In the genomic region with DNA sequence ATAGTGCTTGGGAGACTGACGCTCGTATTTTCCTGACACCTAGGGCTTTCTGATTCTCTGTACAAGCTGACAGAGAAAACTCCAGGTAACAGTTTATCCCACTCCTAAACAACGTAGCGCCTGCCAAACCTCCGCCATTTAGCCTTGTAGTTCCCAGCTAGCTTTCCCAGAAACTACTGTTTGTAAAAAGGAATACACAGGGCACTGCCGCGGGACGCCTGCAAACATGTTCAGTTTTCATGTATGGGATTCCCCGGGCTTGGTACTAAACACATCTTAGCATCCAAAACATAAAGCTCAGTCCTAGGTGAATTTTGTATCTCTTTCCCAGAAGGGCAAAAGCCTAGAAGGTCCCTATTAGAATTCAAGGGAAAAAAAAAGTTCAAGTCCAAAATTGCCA, we compare ENCODE assay signal across 8 mouse cellular contexts. TPM values are rescaled to one million over a fixed set of nuclear protein-coding genes. Genes with fewer than 3 reads are reported as not detected.
A peak's percentile ranks its signal among the peaks of the same experiment; 100 is the strongest.
DNase-seq lines count a peak whose midpoint lies in the region; ATAC-seq and TF ChIP-seq lines count a peak whose summit lies in the region.

No protein-coding gene starts in this region.

- no peak for DNase-seq in kidney, adult 8-10 months
- DNase-seq in embryonic facial prominence, embryonic 14.5 days (ENCODE audit: low spot score), result no peak
- no peak for DNase-seq in cerebellum, adult 9-11 months
- DNase-seq in thymus, postnatal 0 days (ENCODE audit: low spot score), result no peak
- no peak for DNase-seq in right cerebral cortex, postnatal 25 days

- no peak overlapping the region for H3K4me3 ChIP-seq in kidney, embryonic 16.5 days (ENCODE audit: low read length)
- H3K4me3 ChIP-seq in embryonic facial prominence, embryonic 14.5 days (ENCODE audit: low read depth, low read length), result peak overlapping the region; percentile 52
- H3K4me3 ChIP-seq in intestine, embryonic 16.5 days (ENCODE audit: low read length), result no peak overlapping the region
- H3K4me3 ChIP-seq in myocyte, result peak overlapping the region; percentile 41

- H3K4me2 ChIP-seq in kidney, embryonic 16.5 days (replicated peaks; ENCODE audit: low read depth, low read length), result peak overlapping the region; percentile 68
- H3K4me2 ChIP-seq in embryonic facial prominence, embryonic 14.5 days (ENCODE audit: low read depth, low read length), result peak overlapping the region; percentile 55
- peak overlapping the region; percentile 58 for H3K4me2 ChIP-seq in intestine, embryonic 16.5 days (ENCODE audit: low read depth, low read length)
- peak overlapping the region; percentile 89 for H3K4me2 ChIP-seq in myocyte (ENCODE audit: low read depth)

- no peaks in the 10 kb centered on the region for H3K27me3 ChIP-seq in kidney, embryonic 16.5 days (ENCODE audit: insufficient read depth, low read length)
- H3K27me3 ChIP-seq in embryonic facial prominence, embryonic 14.5 days (replicated peaks; ENCODE audit: control insufficient read depth, insufficient read depth, low read length), result no peaks in the 10 kb centered on the region
- H3K27me3 ChIP-seq in intestine, embryonic 16.5 days (replicated peaks; ENCODE audit: control insufficient read depth, insufficient read depth, low read length), result no peaks in the 10 kb centered on the region
- H3K27me3 ChIP-seq in myocyte (ENCODE audit: control insufficient read depth, insufficient read depth, insufficient read length), result no peaks in the 10 kb centered on the region

- H3K9me3 ChIP-seq in kidney, embryonic 16.5 days (ENCODE audit: low read length), result no peaks in the 10 kb centered on the region
- no peaks in the 10 kb centered on the region for H3K9me3 ChIP-seq in embryonic facial prominence, embryonic 14.5 days (ENCODE audit: control insufficient read depth, low read length)
- H3K9me3 ChIP-seq in intestine, embryonic 16.5 days (ENCODE audit: control insufficient read depth, low read length), result no peaks in the 10 kb centered on the region

- ATAC-seq in kidney, embryonic 16.5 days (ENCODE audit: low FRiP score, low TSS enrichment), result no peak
- ATAC-seq in embryonic facial prominence, embryonic 14.5 days (ENCODE audit: low read depth), result no peak
- no peak for ATAC-seq in intestine, embryonic 16.5 days

- H3K27ac ChIP-seq in kidney, embryonic 16.5 days (ENCODE audit: low read length), result no peak overlapping the region
- no peak overlapping the region for H3K27ac ChIP-seq in embryonic facial prominence, embryonic 14.5 days (replicated peaks; ENCODE audit: low read depth, low read length)
- no peak overlapping the region for H3K27ac ChIP-seq in intestine, embryonic 16.5 days (ENCODE audit: low read length)

- peaks cover 5% of the 10 kb centered on the region; the same call in 1 of the 2 replicates for H3K4me1 ChIP-seq in kidney, embryonic 16.5 days (ENCODE audit: insufficient read depth, low read length)
- no peaks in the 10 kb centered on the region for H3K4me1 ChIP-seq in embryonic facial prominence, embryonic 14.5 days (ENCODE audit: control insufficient read depth, insufficient read depth, low read length)
- 0 out of 2 replicates have a peak, but pooled peaks cover 3% of the 10 kb centered on the region for H3K4me1 ChIP-seq in intestine, embryonic 16.5 days (ENCODE audit: control insufficient read depth, insufficient read depth, low read length)

- no peak overlapping the region for H3K9ac ChIP-seq in kidney, embryonic 16.5 days (replicated peaks; ENCODE audit: low read length)
- no peak overlapping the region for H3K9ac ChIP-seq in embryonic facial prominence, embryonic 14.5 days (ENCODE audit: low read depth, low read length)
- H3K9ac ChIP-seq in intestine, embryonic 16.5 days (ENCODE audit: low read depth, low read length), result no peak overlapping the region

- H3K36me3 ChIP-seq in kidney, embryonic 16.5 days (ENCODE audit: insufficient read depth, low read length), result no peaks in the 10 kb centered on the region
- H3K36me3 ChIP-seq in embryonic facial prominence, embryonic 14.5 days (ENCODE audit: control insufficient read depth, insufficient read depth, low read length), result no peaks in the 10 kb centered on the region
- H3K36me3 ChIP-seq in intestine, embryonic 16.5 days (ENCODE audit: control insufficient read depth, insufficient read depth, low read length), result no peaks in the 10 kb centered on the region
- H3K36me3 ChIP-seq in myocyte (ENCODE audit: control insufficient read depth, insufficient read depth), result no peaks in the 10 kb centered on the region

- no peak overlapping the region for H3ac ChIP-seq in myocyte (ENCODE audit: control insufficient read depth, insufficient read length)

- no peak for TF ChIP-seq POLR2A in myocyte (IDR thresholded peaks at IDR 0.05; ENCODE audit: insufficient read length, low read depth)

- no peaks in the 10 kb centered on the region for H3K79me2 ChIP-seq in myocyte (ENCODE audit: control insufficient read depth, insufficient read depth)

- 84% methylated on average over 9 of the region's 9 CpGs for WGBS in kidney, embryonic 16.5 days
- 83% methylated on average over 9 of the region's 9 CpGs for WGBS in embryonic facial prominence, embryonic 14.5 days
- 83% methylated on average over 9 of the region's 9 CpGs for WGBS in intestine, embryonic 16.5 days

TF ChIP-seq in myocyte, 11 proteins besides CTCF, POLR2A, EP300 and RAD21:
- TF ChIP-seq POLR2AphosphoS2 (IDR thresholded peaks at IDR 0.05; ENCODE audit: insufficient read length, low read depth) (no peak), REST (IDR thresholded peaks at IDR 0.05; ENCODE audit: insufficient read depth, insufficient read length) (no peak), MAX (IDR thresholded peaks at IDR 0.05; ENCODE audit: low read depth) (no peak), SRF (IDR thresholded peaks at IDR 0.05; ENCODE audit: control insufficient read depth, insufficient read length, low read depth) (no peak), MYOD1 (IDR thresholded peaks at IDR 0.05; ENCODE audit: control insufficient read depth in 1 of 3, insufficient read length in 2 of 3, low read depth in 2 of 3) (no peak), CEBPB (IDR thresholded peaks at IDR 0.05; ENCODE audit: insufficient read depth, poor library complexity, severe bottlenecking) (no peak), E2F4 (IDR thresholded peaks at IDR 0.05; ENCODE audit: insufficient read depth) (no peak), USF1 (IDR thresholded peaks at IDR 0.05; ENCODE audit: low read depth) (no peak), TCF12 (IDR thresholded peaks at IDR 0.05; ENCODE audit: insufficient read depth, poor library complexity, severe bottlenecking) (no peak), MYOG (IDR thresholded peaks at IDR 0.05; ENCODE audit: control insufficient read depth in 1 of 3, insufficient read depth in 1 of 3, insufficient read length in 2 of 3, low read depth in 2 of 3) (no peak), TCF3 (IDR thresholded peaks at IDR 0.05; ENCODE audit: insufficient read length, low read depth) (no peak)
TF ChIP-seq in myocyte: peak in this region for 0.

RNA-seq across cellular contexts. Expression of a gene that starts 1.3 kb away (rescaled TPM):
- 14.7 and 17.1 TPM in 2 replicates for polyA plus RNA-seq in kidney, embryonic 16.5 days (2015; fragmentation: Nextera tagmentation; extraction: Ambion mirVana)
- 1.9 and 2.1 TPM in 2 replicates for polyA plus RNA-seq in embryonic facial prominence, embryonic 14.5 days (2014; fragmentation: Nextera tagmentation; extraction: Ambion mirVana)
- 8.6 and 10.8 TPM in 2 replicates for polyA plus RNA-seq in intestine, embryonic 16.5 days (2015; fragmentation: Nextera tagmentation; extraction: Ambion mirVana)
- 1.1 TPM for polyA plus RNA-seq in myocyte (2012; fragmentation: generic; extraction: Trizol)
- 3.8 and 4.3 TPM in 2 replicates for polyA plus RNA-seq in thymus, postnatal 0 days (2015; fragmentation: Nextera tagmentation; extraction: Ambion mirVana)

RNA-seq across cellular contexts. Expression of a gene that starts 11.5 kb away (rescaled TPM):
- 20.7 and 20.8 TPM in 2 replicates for polyA plus RNA-seq in kidney, embryonic 16.5 days (2015; fragmentation: Nextera tagmentation; extraction: Ambion mirVana)
- 25.5 and 27.9 TPM in 2 replicates for polyA plus RNA-seq in embryonic facial prominence, embryonic 14.5 days (2014; fragmentation: Nextera tagmentation; extraction: Ambion mirVana)
- 12.4 and 12.8 TPM in 2 replicates for polyA plus RNA-seq in intestine, embryonic 16.5 days (2015; fragmentation: Nextera tagmentation; extraction: Ambion mirVana)
- 29.5 TPM for polyA plus RNA-seq in myocyte (2012; fragmentation: generic; extraction: Trizol)
- 19.1 and 20.5 TPM in 2 replicates for polyA plus RNA-seq in thymus, postnatal 0 days (2015; fragmentation: Nextera tagmentation; extraction: Ambion mirVana)

RNA-seq across cellular contexts. Expression of a gene that starts 40.3 kb away (rescaled TPM):
- 56.8 and 58.8 TPM in 2 replicates for polyA plus RNA-seq in kidney, embryonic 16.5 days (2015; fragmentation: Nextera tagmentation; extraction: Ambion mirVana)
- 41.3 and 42.7 TPM in 2 replicates for polyA plus RNA-seq in embryonic facial prominence, embryonic 14.5 days (2014; fragmentation: Nextera tagmentation; extraction: Ambion mirVana)
- 23.4 and 26.3 TPM in 2 replicates for polyA plus RNA-seq in intestine, embryonic 16.5 days (2015; fragmentation: Nextera tagmentation; extraction: Ambion mirVana)
- polyA plus RNA-seq in myocyte (2012; fragmentation: generic; extraction: Trizol), result 20.2 TPM
- 21.0 and 21.4 TPM in 2 replicates for polyA plus RNA-seq in thymus, postnatal 0 days (2015; fragmentation: Nextera tagmentation; extraction: Ambion mirVana)

RNA-seq across cellular contexts. Expression of a gene that starts 43.7 kb away (rescaled TPM):
- 72.7 and 75.5 TPM in 2 replicates for polyA plus RNA-seq in kidney, embryonic 16.5 days (2015; fragmentation: Nextera tagmentation; extraction: Ambion mirVana)
- polyA plus RNA-seq in embryonic facial prominence, embryonic 14.5 days (2014; fragmentation: Nextera tagmentation; extraction: Ambion mirVana), result 65.1 and 65.4 TPM in 2 replicates
- polyA plus RNA-seq in intestine, embryonic 16.5 days (2015; fragmentation: Nextera tagmentation; extraction: Ambion mirVana), result 48.6 and 50.0 TPM in 2 replicates
- polyA plus RNA-seq in myocyte (2012; fragmentation: generic; extraction: Trizol), result 103 TPM
- 138 and 141 TPM in 2 replicates for polyA plus RNA-seq in thymus, postnatal 0 days (2015; fragmentation: Nextera tagmentation; extraction: Ambion mirVana)

Comparison
In these comparisons a context has a peak if more than half of its experiments do, and no peak if none do; other contexts are left out.
1. H3K4me3 ChIP-seq: peak in embryonic facial prominence, embryonic 14.5 days (single experiment) and myocyte (single experiment); none in kidney, embryonic 16.5 days (single experiment) and intestine, embryonic 16.5 days (single experiment).
2. Peak in every context shown above with its lines, with median percentiles within 50 percentile points of each other: H3K4me2 ChIP-seq.